Mouse (Mus musculus): ENCODE data around the gene Nol4l. TPM values are rescaled to one million over a fixed set of nuclear protein-coding genes. Genes with fewer than 3 reads are reported as not detected.

Gene Nol4l
- total and polyA plus RNA-seq, 3 experiments: 4.4 to 7.1 TPM; not detected in 1

- Histone ChIP-seq H3K79me2 (ENCODE audit: control insufficient read depth, insufficient read depth, low read length, poor library complexity) (no peaks in the 10 kb centered on the region; the same call in 1 of the 2 replicates), H3K9me3 (replicated peaks; ENCODE audit: insufficient read depth, low read length) (no peaks in the 10 kb centered on the region), H3K27me3 (ENCODE audit: control insufficient read depth in 1 of 2, insufficient read depth in 2 of 2, low read length in 2 of 2) (no peaks in the 10 kb centered on the region), H3K36me3 (ENCODE audit: control insufficient read depth in 1 of 2, insufficient read depth in 2 of 2, low read length in 2 of 2) (peaks cover 0 to 39% of the 10 kb centered on the region in 2 experiments; a peak in 2 of 4 replicates), H3K27ac (ENCODE audit: control insufficient read depth, low read depth, low read length) (no peak overlapping the region), H3K4me3 (ENCODE audit: control insufficient read depth in 1 of 2, insufficient read depth in 1 of 2, low read depth in 2 of 2, low read length in 2 of 2) (no peak overlapping the region), H3K9ac (ENCODE audit: control insufficient read depth, low read depth, low read length, poor library complexity, severe bottlenecking) (no peak overlapping the region), H3K4me1 (ENCODE audit: control insufficient read depth in 1 of 2, insufficient read depth in 2 of 2, low read length in 2 of 2) (no peaks in the 10 kb centered on the region)
- no peak for DNase-seq (ENCODE audit: low read depth, low spot score)
- TF ChIP-seq ZNF384 (IDR thresholded peaks at IDR 0.05; ENCODE audit: low read depth, low read length): peak; percentile 52; the same call in 1 of the 2 replicates
- TF ChIP-seq ZMIZ1 (IDR thresholded peaks at IDR 0.05; ENCODE audit: low read depth, low read length): no peak
- no peak for TF ChIP-seq TCF12 (IDR thresholded peaks at IDR 0.05; ENCODE audit: low read depth, low read length)
These were observed 131.8 kb downstream of the Nol4l start for GRCm38 (mm10) chr2:153397790-153398515.

GRCm38 (mm10) chr2:153393045-153393444, 136.7 kb downstream of the Nol4l start:
- TF ChIP-seq ETS1 (IDR thresholded peaks at IDR 0.05; ENCODE audit: low read depth, low read length) (no peak), CHD2 (IDR thresholded peaks at IDR 0.05; ENCODE audit: low read length) (no peak)
- no peaks in the 10 kb centered on the region for H3K9me3 ChIP-seq (replicated peaks; ENCODE audit: insufficient read depth, low read length)
- no peak overlapping the region for H3K9ac ChIP-seq (ENCODE audit: control insufficient read depth, low read depth, low read length, poor library complexity, severe bottlenecking)
- peaks cover 13 to 36% of the 10 kb centered on the region in 2 experiments for H3K36me3 ChIP-seq (ENCODE audit: control insufficient read depth in 1 of 2, insufficient read depth in 2 of 2, low read length in 2 of 2)
- H3K27ac ChIP-seq (ENCODE audit: control insufficient read depth, low read depth, low read length): no peak overlapping the region
- H3K4me3 ChIP-seq (ENCODE audit: control insufficient read depth in 1 of 2, insufficient read depth in 1 of 2, low read depth in 2 of 2, low read length in 2 of 2): no peak overlapping the region
- no peaks in the 10 kb centered on the region; the same call in 1 of the 2 replicates for H3K79me2 ChIP-seq (ENCODE audit: control insufficient read depth, insufficient read depth, low read length, poor library complexity)
- no peaks in the 10 kb centered on the region for H3K27me3 ChIP-seq (ENCODE audit: control insufficient read depth in 1 of 2, insufficient read depth in 2 of 2, low read length in 2 of 2)
- peaks cover 2 to 12% of the 10 kb centered on the region in 2 experiments; a peak in 3 of 4 replicates for H3K4me1 ChIP-seq (ENCODE audit: control insufficient read depth in 1 of 2, insufficient read depth in 2 of 2, low read length in 2 of 2)
- DNase-seq (ENCODE audit: low read depth, low spot score): no peak

- Histone ChIP-seq H3K9ac (ENCODE audit: control insufficient read depth, low read depth, low read length, poor library complexity, severe bottlenecking) (no peak overlapping the region), H3K79me2 (ENCODE audit: control insufficient read depth, insufficient read depth, low read length, poor library complexity) (no peaks in the 10 kb centered on the region; the same call in 1 of the 2 replicates), H3K27ac (ENCODE audit: control insufficient read depth, low read depth, low read length) (no peak overlapping the region), H3K27me3 (ENCODE audit: control insufficient read depth in 1 of 2, insufficient read depth in 2 of 2, low read length in 2 of 2) (no peaks in the 10 kb centered on the region), H3K9me3 (replicated peaks; ENCODE audit: insufficient read depth, low read length) (no peaks in the 10 kb centered on the region), H3K4me3 (ENCODE audit: control insufficient read depth in 1 of 2, insufficient read depth in 1 of 2, low read depth in 2 of 2, low read length in 2 of 2) (no peak overlapping the region), H3K36me3 (ENCODE audit: control insufficient read depth in 1 of 2, insufficient read depth in 2 of 2, low read length in 2 of 2) (peaks cover 13 to 26% of the 10 kb centered on the region in 2 experiments), H3K4me1 (ENCODE audit: control insufficient read depth in 1 of 2, insufficient read depth in 2 of 2, low read length in 2 of 2) (peaks cover 2 to 12% of the 10 kb centered on the region in 2 experiments; a peak in 3 of 4 replicates)
- DNase-seq (ENCODE audit: low read depth, low spot score): no peak
- no peak for TF ChIP-seq JUND (IDR thresholded peaks at IDR 0.05; ENCODE audit: low read depth, low read length)
- no peak for TF ChIP-seq MYC (IDR thresholded peaks at IDR 0.05; ENCODE audit: low read depth, low read length)
- no peak for TF ChIP-seq GABPA (IDR thresholded peaks at IDR 0.05; ENCODE audit: low read depth, low read length)
- no peak for TF ChIP-seq E2F4 (IDR thresholded peaks at IDR 0.05; ENCODE audit: borderline replicate concordance, low read depth, low read length)
- TF ChIP-seq UBTF (IDR thresholded peaks at IDR 0.05; ENCODE audit: borderline replicate concordance, insufficient read depth, low read depth, low read length): no peak
- no peak for TF ChIP-seq ETS1 (IDR thresholded peaks at IDR 0.05; ENCODE audit: low read depth, low read length)
- no peak for TF ChIP-seq POLR2AphosphoS5 (IDR thresholded peaks at IDR 0.05; ENCODE audit: borderline replicate concordance, low read depth, low read length)
- TF ChIP-seq MAX (IDR thresholded peaks at IDR 0.05; ENCODE audit: low read length): no peak
- TF ChIP-seq MEF2A (IDR thresholded peaks at IDR 0.05; ENCODE audit: extremely low read depth, insufficient replicate concordance, low read depth, low read length, poor library complexity, severe bottlenecking): no peak
- TF ChIP-seq KAT2A (conservative IDR thresholded peaks at IDR 0.05; ENCODE audit: low read depth, low read length): no peak
- no peak for TF ChIP-seq ELF1 (IDR thresholded peaks at IDR 0.05; ENCODE audit: low read depth, low read length)
- no peak for TF ChIP-seq CHD1 (IDR thresholded peaks at IDR 0.05; ENCODE audit: low read depth, low read length)
- TF ChIP-seq POLR2AphosphoS2 (IDR thresholded peaks at IDR 0.05; ENCODE audit: low read length): no peak
- TF ChIP-seq TBP (IDR thresholded peaks at IDR 0.05; ENCODE audit: low read depth, low read length): no peak
These were observed 139.9 kb downstream of the Nol4l start for GRCm38 (mm10) chr2:153389831-153390230.

All from MEL (cell line).